Mouse (Mus musculus): ENCODE measurements around the gene Klhl2. TPM values are rescaled to one million over a fixed set of nuclear protein-coding genes. Genes with fewer than 3 reads are reported as not detected.

Klhl2 gene
- polyA plus RNA-seq, 1 experiment from 2014 or later: 6.7 TPM

DNA sequence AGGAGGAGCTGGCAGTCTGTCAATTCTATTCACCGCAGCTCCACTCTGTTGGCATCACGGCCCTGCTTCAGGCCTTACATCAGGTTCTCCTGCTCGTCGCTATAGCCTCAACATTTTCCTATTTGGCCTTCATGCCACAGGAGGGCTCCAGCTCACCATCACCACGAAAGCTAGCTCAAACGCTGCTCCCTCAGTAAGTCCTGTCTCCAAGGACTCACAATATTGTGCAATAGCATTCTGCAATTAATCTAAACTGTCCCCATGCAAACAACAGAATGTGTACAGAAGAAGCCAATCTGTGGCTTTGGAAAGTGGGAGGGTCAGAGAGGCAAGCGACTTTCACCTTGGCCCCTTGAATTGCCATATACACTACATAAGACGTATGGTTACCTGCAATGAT is 88.4 kb downstream of the Klhl2 start:
- Histone ChIP-seq H3K9me3 (ENCODE audit: low read length) (no peaks in the 10 kb centered on the region), H3K27ac (ENCODE audit: low read length) (no peak overlapping the region), H3K4me2 (replicated peaks; ENCODE audit: low read depth, low read length) (no peak overlapping the region), H3K4me1 (ENCODE audit: insufficient read depth, low read length) (no peaks in the 10 kb centered on the region), H3K4me3 (ENCODE audit: low read length) (no peak overlapping the region), H3K27me3 (ENCODE audit: insufficient read depth, low read length) (no peaks in the 10 kb centered on the region), H3K9ac (replicated peaks; ENCODE audit: low read length) (no peak overlapping the region), H3K36me3 (ENCODE audit: insufficient read depth, low read length) (peaks cover 14% of the 10 kb centered on the region)
- WGBS: 84% methylated on average over 8 of the region's 8 CpGs
- no peak for ATAC-seq (ENCODE audit: low FRiP score, low TSS enrichment)

DNA sequence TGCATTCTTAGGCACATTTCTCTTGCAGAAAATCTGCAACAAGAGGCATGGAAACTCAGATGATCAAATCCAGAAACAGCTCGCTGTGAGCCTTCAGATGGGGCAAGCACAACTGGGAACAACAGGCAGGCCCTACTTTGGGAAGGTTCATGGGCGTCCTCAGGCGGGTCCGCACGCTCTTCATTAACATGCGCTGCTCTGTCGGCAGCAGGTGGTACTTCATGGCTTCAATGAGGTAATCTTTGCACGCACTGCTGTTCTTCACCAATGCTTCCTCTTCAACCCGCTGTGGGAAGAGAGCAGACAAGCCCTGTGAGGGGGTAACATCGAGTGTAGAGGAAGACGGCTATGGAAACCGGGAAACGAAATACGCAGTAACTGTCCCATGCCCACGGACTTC is 91.9 kb downstream of the Klhl2 start:
- Histone ChIP-seq H3K27ac (ENCODE audit: low read length) (no peak overlapping the region), H3K27me3 (ENCODE audit: insufficient read depth, low read length) (no peaks in the 10 kb centered on the region), H3K4me1 (ENCODE audit: insufficient read depth, low read length) (no peaks in the 10 kb centered on the region), H3K36me3 (ENCODE audit: insufficient read depth, low read length) (peaks cover 21% of the 10 kb centered on the region), H3K9ac (replicated peaks; ENCODE audit: low read length) (no peak overlapping the region), H3K9me3 (ENCODE audit: low read length) (no peaks in the 10 kb centered on the region), H3K4me2 (replicated peaks; ENCODE audit: low read depth, low read length) (no peak overlapping the region), H3K4me3 (ENCODE audit: low read length) (no peak overlapping the region)
- 96% methylated on average over 15 of the region's 15 CpGs for WGBS
- no peak for ATAC-seq (ENCODE audit: low FRiP score, low TSS enrichment)

DNA sequence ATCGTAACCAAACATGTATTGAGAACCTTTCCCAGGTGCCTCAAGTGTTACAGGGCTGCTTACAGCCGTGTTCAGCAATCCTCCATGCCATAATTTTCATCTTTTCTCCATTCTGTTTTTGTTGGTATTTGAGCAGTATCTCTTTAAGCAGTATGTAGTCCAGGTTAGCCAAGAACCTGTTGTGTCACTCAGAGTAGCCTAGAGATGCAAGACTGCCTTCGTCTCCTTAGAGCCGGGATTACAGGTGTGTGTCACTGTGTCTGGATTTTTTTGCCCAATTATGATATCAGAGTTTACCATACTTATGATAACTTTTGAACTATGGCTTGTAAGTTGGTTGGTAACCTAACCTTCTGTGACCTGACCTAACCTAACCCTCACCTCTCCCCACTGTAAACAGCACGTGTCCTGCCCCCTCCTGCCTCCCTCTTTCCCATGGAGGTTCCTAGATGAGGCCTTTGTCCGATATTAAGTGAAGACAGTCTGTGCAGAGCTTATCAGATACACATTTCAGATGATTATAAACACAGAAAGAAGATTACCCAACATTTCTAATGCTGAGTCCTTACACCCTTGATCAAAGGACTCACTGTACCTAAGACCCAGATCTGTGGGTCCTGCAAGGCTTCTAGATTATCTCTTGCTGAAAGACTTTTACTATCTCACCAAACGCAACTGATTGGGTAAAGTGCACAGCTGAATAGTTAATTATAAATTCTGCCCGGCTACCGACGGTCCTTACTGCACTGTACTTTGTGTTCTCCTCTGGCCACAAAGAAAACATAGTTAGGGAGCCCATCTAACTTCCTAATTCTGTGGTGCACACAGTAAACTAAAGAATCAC is 103.4 kb downstream of the Klhl2 start:
- no peak overlapping the region for H3K27ac ChIP-seq (ENCODE audit: low read length)
- H3K27me3 ChIP-seq (ENCODE audit: insufficient read depth, low read length): no peaks in the 10 kb centered on the region
- WGBS: 81% methylated on average over 10 of the region's 10 CpGs
- no peaks in the 10 kb centered on the region for H3K4me1 ChIP-seq (ENCODE audit: insufficient read depth, low read length)
- no peak for ATAC-seq (ENCODE audit: low FRiP score, low TSS enrichment)
- no peaks in the 10 kb centered on the region for H3K9me3 ChIP-seq (ENCODE audit: low read length)
- peaks cover 21% of the 10 kb centered on the region; the same call in 1 of the 2 replicates for H3K36me3 ChIP-seq (ENCODE audit: insufficient read depth, low read length)
- H3K4me3 ChIP-seq (ENCODE audit: low read length): no peak overlapping the region
- H3K9ac ChIP-seq (replicated peaks; ENCODE audit: low read length): no peak overlapping the region
- no peak overlapping the region for H3K4me2 ChIP-seq (replicated peaks; ENCODE audit: low read depth, low read length)

DNA sequence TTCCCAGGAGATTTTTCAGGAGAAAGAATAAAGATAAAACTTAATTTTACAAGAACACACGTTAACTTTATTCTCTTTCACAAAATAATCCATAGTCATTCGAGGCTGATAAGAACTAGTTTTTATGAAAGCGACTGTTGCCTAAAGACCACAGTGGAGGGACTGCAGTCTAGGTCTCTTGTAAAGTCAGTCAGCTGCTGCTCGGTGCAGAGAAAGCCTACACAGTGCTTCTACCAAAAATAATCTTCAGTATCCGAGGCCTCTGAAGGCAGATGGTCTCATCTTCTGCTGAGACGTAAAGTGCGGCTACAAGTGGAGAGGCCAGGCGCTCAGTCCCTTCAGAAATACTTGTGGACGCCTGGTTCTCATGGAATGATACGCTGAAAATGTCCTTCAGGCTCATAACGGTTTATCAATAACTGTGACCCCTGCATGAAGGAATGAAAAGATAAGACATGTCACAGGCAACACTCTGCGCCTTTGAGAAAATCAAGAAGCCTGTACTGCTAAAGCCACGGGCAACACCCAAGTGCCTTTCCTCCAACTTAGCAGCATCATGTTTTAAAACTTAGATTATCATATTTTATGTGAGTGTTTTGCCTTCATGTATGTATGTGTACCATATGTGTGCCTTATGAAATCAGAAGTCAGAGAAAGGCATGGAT is 109.1 kb downstream of the Klhl2 start:
- Histone ChIP-seq H3K9me3 (ENCODE audit: low read length) (no peaks in the 10 kb centered on the region), H3K4me3 (ENCODE audit: low read length) (no peak overlapping the region), H3K27me3 (ENCODE audit: insufficient read depth, low read length) (no peaks in the 10 kb centered on the region), H3K4me2 (replicated peaks; ENCODE audit: low read depth, low read length) (no peak overlapping the region), H3K9ac (replicated peaks; ENCODE audit: low read length) (no peak overlapping the region), H3K36me3 (ENCODE audit: insufficient read depth, low read length) (peaks cover 9% of the 10 kb centered on the region), H3K4me1 (ENCODE audit: insufficient read depth, low read length) (no peaks in the 10 kb centered on the region), H3K27ac (ENCODE audit: low read length) (no peak overlapping the region)
- 93% methylated on average over 13 of the region's 13 CpGs for WGBS
- ATAC-seq (ENCODE audit: low FRiP score, low TSS enrichment): no peak

DNA sequence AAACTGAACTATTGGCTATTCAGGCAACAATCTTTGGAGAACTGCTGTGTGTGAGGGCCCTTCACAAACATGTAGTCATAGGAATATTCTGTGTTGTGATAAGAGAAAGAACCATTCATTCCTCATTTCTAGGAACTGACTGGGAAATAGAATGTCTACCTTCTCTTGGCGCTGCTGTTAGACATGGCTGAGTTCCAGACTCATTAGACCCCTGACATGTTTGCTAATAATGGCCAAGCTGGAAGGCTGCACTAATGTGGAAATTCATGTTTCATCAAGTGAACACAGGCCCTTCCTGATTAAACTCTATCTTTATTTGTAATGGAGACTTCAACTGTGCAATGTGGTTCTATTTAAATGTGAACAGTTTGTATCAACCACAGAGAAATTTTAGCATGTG is 110.9 kb downstream of the Klhl2 start:
- Histone ChIP-seq H3K27me3 (ENCODE audit: insufficient read depth, low read length) (no peaks in the 10 kb centered on the region), H3K9me3 (ENCODE audit: low read length) (no peaks in the 10 kb centered on the region), H3K9ac (replicated peaks; ENCODE audit: low read length) (no peak overlapping the region), H3K4me1 (ENCODE audit: insufficient read depth, low read length) (no peaks in the 10 kb centered on the region), H3K27ac (ENCODE audit: low read length) (no peak overlapping the region), H3K4me2 (replicated peaks; ENCODE audit: low read depth, low read length) (no peak overlapping the region), H3K36me3 (ENCODE audit: insufficient read depth, low read length) (peaks cover 9% of the 10 kb centered on the region), H3K4me3 (ENCODE audit: low read length) (no peak overlapping the region)
- no peak for ATAC-seq (ENCODE audit: low FRiP score, low TSS enrichment)
- 72% methylated on average over 1 of the region's 1 CpGs for WGBS

DNA sequence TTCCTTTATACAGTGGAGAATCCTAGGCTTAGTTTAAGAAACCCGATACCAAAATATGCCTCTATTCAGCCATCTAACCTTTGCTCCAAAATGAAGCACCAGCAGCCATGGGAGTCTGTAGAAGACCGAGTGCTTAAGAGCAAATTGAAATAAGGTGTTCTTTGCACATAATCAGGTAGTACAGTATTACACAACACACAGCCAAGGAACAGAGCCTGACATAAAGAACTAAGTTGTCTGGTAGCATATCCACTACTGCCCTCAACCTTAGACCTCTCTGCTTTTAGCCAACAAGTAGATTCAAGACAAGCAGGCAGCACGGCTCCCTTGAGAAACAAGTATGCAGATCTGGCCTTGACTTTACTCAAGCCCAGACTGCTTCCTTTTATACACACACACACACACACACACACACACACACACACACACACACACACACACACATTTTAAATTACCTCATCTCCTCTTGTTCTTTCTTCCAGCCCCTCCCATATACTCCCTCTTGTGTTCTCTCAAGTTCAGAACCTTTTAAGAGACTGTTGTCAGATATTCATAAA is 113.0 kb downstream of the Klhl2 start:
- Histone ChIP-seq H3K27ac (ENCODE audit: low read length) (no peak overlapping the region), H3K27me3 (ENCODE audit: insufficient read depth, low read length) (no peaks in the 10 kb centered on the region), H3K4me3 (ENCODE audit: low read length) (no peak overlapping the region), H3K36me3 (ENCODE audit: insufficient read depth, low read length) (peaks cover 7% of the 10 kb centered on the region), H3K9me3 (ENCODE audit: low read length) (no peaks in the 10 kb centered on the region), H3K4me1 (ENCODE audit: insufficient read depth, low read length) (peaks cover 8% of the 10 kb centered on the region; the same call in 1 of the 2 replicates), H3K9ac (replicated peaks; ENCODE audit: low read length) (no peak overlapping the region), H3K4me2 (replicated peaks; ENCODE audit: low read depth, low read length) (no peak overlapping the region)
- 83% methylated on average over 3 of the region's 3 CpGs for WGBS
- no peak for ATAC-seq (ENCODE audit: low FRiP score, low TSS enrichment)

DNA sequence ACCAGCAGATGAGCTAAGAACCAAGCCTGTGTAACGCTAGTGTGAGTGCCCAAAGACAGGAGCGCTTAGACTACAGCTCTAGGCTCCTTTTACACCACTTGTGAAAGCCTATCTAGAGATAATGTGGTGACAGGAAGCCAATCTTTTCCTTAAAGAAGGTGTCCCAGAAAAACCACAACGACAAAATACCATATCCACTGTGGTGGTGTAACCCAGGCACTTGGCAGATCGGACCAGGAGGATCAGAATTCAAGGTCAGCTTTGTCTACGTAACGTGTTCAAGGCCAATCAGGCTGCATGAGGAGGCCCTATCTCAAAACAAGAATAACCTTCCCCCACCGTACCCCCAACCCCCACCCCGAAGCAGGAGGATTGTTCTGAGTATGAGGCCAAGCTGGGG is 114.7 kb downstream of the Klhl2 start:
- Histone ChIP-seq H3K27ac (ENCODE audit: low read length) (no peak overlapping the region), H3K9ac (replicated peaks; ENCODE audit: low read length) (no peak overlapping the region), H3K4me3 (ENCODE audit: low read length) (no peak overlapping the region), H3K36me3 (ENCODE audit: insufficient read depth, low read length) (peaks cover 7% of the 10 kb centered on the region; the same call in 1 of the 2 replicates), H3K27me3 (ENCODE audit: insufficient read depth, low read length) (no peaks in the 10 kb centered on the region), H3K4me2 (replicated peaks; ENCODE audit: low read depth, low read length) (no peak overlapping the region), H3K4me1 (ENCODE audit: insufficient read depth, low read length) (peaks cover 13% of the 10 kb centered on the region; the same call in 1 of the 2 replicates), H3K9me3 (ENCODE audit: low read length) (no peaks in the 10 kb centered on the region)
- no peak for ATAC-seq (ENCODE audit: low FRiP score, low TSS enrichment)
- 94% methylated on average over 8 of the region's 8 CpGs for WGBS

DNA sequence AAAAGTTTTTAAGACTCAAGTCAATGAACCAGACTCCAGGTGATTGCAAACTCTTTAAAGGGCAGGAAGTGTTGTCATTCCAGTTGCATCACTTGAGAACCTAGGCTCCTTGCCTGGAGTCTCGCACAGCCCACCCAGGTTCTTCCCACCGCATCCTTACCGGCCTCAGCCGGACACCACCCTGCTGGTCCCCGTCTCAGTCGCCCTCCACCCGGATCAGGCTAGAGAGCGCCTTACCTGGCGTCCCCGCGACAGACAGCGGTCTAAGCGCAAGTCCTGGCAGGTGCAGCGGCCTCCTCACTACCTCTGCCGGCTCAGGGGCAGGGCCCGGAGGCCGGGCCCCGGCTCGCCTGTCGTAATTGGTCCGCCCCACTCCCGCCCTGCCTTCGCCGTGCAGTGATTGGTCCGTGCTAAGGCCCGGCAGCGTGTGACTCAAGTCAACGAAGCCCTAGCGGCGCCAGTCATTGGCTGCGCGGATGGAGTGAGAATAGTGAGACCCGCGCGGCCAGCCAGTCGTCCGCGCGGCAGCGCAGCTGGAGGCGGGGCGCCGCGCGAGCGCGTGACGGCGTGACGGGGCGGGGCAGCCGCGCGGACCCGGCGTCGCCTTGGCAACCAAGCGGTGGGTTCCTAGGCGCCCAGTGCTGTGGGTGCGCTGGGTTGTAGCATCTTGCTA is 116.4 kb downstream of the Klhl2 start, which contains the start of gene Msmo1:
Msmo1 (minus strand) TSS at position 522 of the 673 bp plus-strand sequence.
- peaks cover 10% of the 10 kb centered on the region; the same call in 1 of the 2 replicates for H3K36me3 ChIP-seq (ENCODE audit: insufficient read depth, low read length)
- peak within 1 kb of the TSS; percentile 65; the same call in 1 of the 2 replicates for H3K27ac ChIP-seq (ENCODE audit: low read length)
- peak; percentile 100 for ATAC-seq (ENCODE audit: low FRiP score, low TSS enrichment)
- H3K4me1 ChIP-seq (ENCODE audit: insufficient read depth, low read length): peaks cover 13% of the 10 kb centered on the region; the same call in 1 of the 2 replicates
- peak within 1 kb of the TSS; percentile 92 for H3K4me3 ChIP-seq (ENCODE audit: low read length)
- WGBS: 0% methylated on average over 60 of the region's 60 CpGs
- no peaks in the 10 kb centered on the region for H3K9me3 ChIP-seq (ENCODE audit: low read length)
- peak within 1 kb of the TSS; percentile 70 for H3K9ac ChIP-seq (replicated peaks; ENCODE audit: low read length)
- H3K4me2 ChIP-seq (replicated peaks; ENCODE audit: low read depth, low read length): peak within 1 kb of the TSS; percentile 67
- H3K27me3 ChIP-seq (ENCODE audit: insufficient read depth, low read length): no peaks in the 10 kb centered on the region

DNA sequence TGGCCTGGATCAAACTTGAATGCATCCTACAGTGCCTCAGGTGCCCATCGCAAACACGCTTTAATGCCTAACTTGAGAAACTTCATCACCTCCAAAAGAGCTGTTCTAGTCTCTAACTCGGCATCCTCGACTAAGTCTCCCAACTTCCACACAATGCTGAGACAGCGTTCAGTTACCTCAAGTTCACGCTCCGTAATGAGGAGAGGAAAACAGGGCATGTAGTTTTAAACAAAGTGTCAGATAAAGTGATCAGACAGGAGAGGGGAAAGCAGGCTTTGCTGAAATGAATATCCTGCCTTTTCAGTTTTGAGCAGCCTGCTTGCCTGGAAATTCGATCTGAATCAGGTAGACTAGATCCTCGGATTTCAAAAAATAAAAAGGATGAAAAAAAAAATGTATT is 117.2 kb downstream of the Klhl2 start:
- Histone ChIP-seq H3K36me3 (ENCODE audit: insufficient read depth, low read length) (peaks cover 11% of the 10 kb centered on the region), H3K4me3 (ENCODE audit: low read length) (peak overlapping the region; percentile 92), H3K4me2 (replicated peaks; ENCODE audit: low read depth, low read length) (peak overlapping the region; percentile 67), H3K9ac (replicated peaks; ENCODE audit: low read length) (peak overlapping the region; percentile 70), H3K4me1 (ENCODE audit: insufficient read depth, low read length) (peaks cover 13% of the 10 kb centered on the region; the same call in 1 of the 2 replicates), H3K9me3 (ENCODE audit: low read length) (no peaks in the 10 kb centered on the region), H3K27ac (ENCODE audit: low read length) (no peak overlapping the region), H3K27me3 (ENCODE audit: insufficient read depth, low read length) (no peaks in the 10 kb centered on the region)
- ATAC-seq (ENCODE audit: low FRiP score, low TSS enrichment): no peak
- WGBS: 5% methylated on average over 9 of the region's 9 CpGs

All from kidney, embryonic 16.5 days (tissue).